Mouse (Mus musculus) cerebellum, postnatal 10 days (tissue): ENCODE measurements at regions not wholly inside any gene's neighbourhood (a gene's known extent, or its start where the extent isn't known, plus 50 kb on each side); places are given as distances from the start of the nearest gene placed in this dataset.

ENCODE experiments used
- DNase-seq, 2 experiments: peaks; one replicate each; pipeline ENCODE4 v3.0.0; 2021; ENCODE audit warnings: mixed read lengths in 2 of 2

- no peak for DNase-seq
Observed at GRCm38 (mm10) chr7:40429416-40429815, 468.7 kb upstream of the Vstm2b start.

- peak; percentile 45 to 50 for DNase-seq
Observed at GRCm38 (mm10) chr7:40433906-40434305, 464.2 kb upstream of the Vstm2b start.

- DNase-seq = no peak
Observed at GRCm38 (mm10) chr7:40441128-40441527, 457.0 kb upstream of the Vstm2b start.

GRCm38 (mm10) chr7:40441786-40442185 is 456.3 kb upstream of the Vstm2b start:
- no peak for DNase-seq

GRCm38 (mm10) chr7:40466382-40466781 is 431.7 kb upstream of the Vstm2b start:
- no peak for DNase-seq

- DNase-seq = peak; percentile 65 to 66
Observed at GRCm38 (mm10) chr7:40487256-40487655, 410.9 kb upstream of the Vstm2b start.

GRCm38 (mm10) chr7:40522703-40523267 is 375.3 kb upstream of the Vstm2b start:
- no peak for DNase-seq

GRCm38 (mm10) chr7:40536601-40537000 is 361.5 kb upstream of the Vstm2b start:
- peak; percentile 74 to 80 for DNase-seq

GRCm38 (mm10) chr7:40537621-40538020 is 360.5 kb upstream of the Vstm2b start:
- DNase-seq = peak; percentile 23 to 34

GRCm38 (mm10) chr7:40539789-40540188 is 358.3 kb upstream of the Vstm2b start:
- peak; percentile 57 to 65 for DNase-seq

GRCm38 (mm10) chr7:40541283-40541682 is 356.8 kb upstream of the Vstm2b start:
- DNase-seq = no peak

- DNase-seq = no peak
Observed at GRCm38 (mm10) chr7:40563447-40564118, 334.5 kb upstream of the Vstm2b start.

GRCm38 (mm10) chr7:40575971-40576370 is 322.2 kb upstream of the Vstm2b start:
- no peak for DNase-seq

GRCm38 (mm10) chr7:40577365-40577764 is 320.8 kb upstream of the Vstm2b start:
- no peak for DNase-seq

GRCm38 (mm10) chr7:40620761-40621160 is 277.4 kb upstream of the Vstm2b start:
- no peak for DNase-seq

- peak; percentile 6 to 24 for DNase-seq
Observed at GRCm38 (mm10) chr7:40622811-40623210, 275.3 kb upstream of the Vstm2b start.

GRCm38 (mm10) chr7:40623286-40623685 is 274.8 kb upstream of the Vstm2b start:
- no peak for DNase-seq

- DNase-seq = no peak
Observed at GRCm38 (mm10) chr7:40636369-40636768, 261.8 kb upstream of the Vstm2b start.

- DNase-seq = peak; percentile 17
Observed at GRCm38 (mm10) chr7:40654982-40655381, 243.1 kb upstream of the Vstm2b start.

GRCm38 (mm10) chr7:40655391-40655790 is 242.7 kb upstream of the Vstm2b start:
- no peak for DNase-seq

GRCm38 (mm10) chr7:40659662-40660061 is 238.5 kb upstream of the Vstm2b start:
- no peak for DNase-seq

GRCm38 (mm10) chr7:40663781-40664180 is 234.3 kb upstream of the Vstm2b start:
- DNase-seq = no peak

- DNase-seq = no peak
Observed at GRCm38 (mm10) chr7:40666625-40667024, 231.5 kb upstream of the Vstm2b start.

- DNase-seq = no peak
Observed at GRCm38 (mm10) chr7:40670401-40670800, 227.7 kb upstream of the Vstm2b start.

- DNase-seq = peak; percentile 15 to 25
Observed at GRCm38 (mm10) chr7:40671068-40671467, 227.1 kb upstream of the Vstm2b start.
